Mouse (Mus musculus): ENCODE data around the gene Mb. TPM values are rescaled to one million over a fixed set of nuclear protein-coding genes. Genes with fewer than 3 reads are reported as not detected.
A peak's percentile ranks its signal among the peaks of the same experiment; 100 is the strongest.
"Not testable (repeated sequence)": the region's sequence is repeated elsewhere in the genome, so short reads cannot be mapped to it uniquely, and the experiment has no call there.

Gene Mb
- polyA plus RNA-seq, 1 experiment from 2014 or later = 0.49 TPM

GRCm38 (mm10) chr15:77059416-77059815, 8.9 kb upstream of the Mb start:
- not testable (repeated sequence) for H3K9me3 ChIP-seq (replicated peaks); H3K9ac ChIP-seq; H3K4me2 ChIP-seq; ATAC-seq (replicated peaks; ENCODE audit: low FRiP score); H3K4me3 ChIP-seq (replicated peaks); H3K27me3 ChIP-seq; H3K36me3 ChIP-seq; H3K27ac ChIP-seq
- peaks cover 20% of the 10 kb centered on the region for H3K4me1 ChIP-seq
- WGBS = 88% methylated on average over 4 of the region's 4 CpGs

GRCm38 (mm10) chr15:77058566-77058965, 8.1 kb upstream of the Mb start:
- no peak overlapping the region for H3K4me2 ChIP-seq
- H3K27ac ChIP-seq = no peak overlapping the region
- ATAC-seq (replicated peaks; ENCODE audit: low FRiP score) = no peak
- no peak overlapping the region for H3K4me3 ChIP-seq (replicated peaks)
- H3K9me3 ChIP-seq (replicated peaks) = no peaks in the 10 kb centered on the region
- H3K9ac ChIP-seq = no peak overlapping the region
- H3K27me3 ChIP-seq = no peaks in the 10 kb centered on the region
- H3K4me1 ChIP-seq = peaks cover 20% of the 10 kb centered on the region
- H3K36me3 ChIP-seq = no peaks in the 10 kb centered on the region

GRCm38 (mm10) chr15:77056791-77057051, 6.3 kb upstream of the Mb start:
- WGBS = 50% methylated on average over 3 of the region's 3 CpGs
- Histone ChIP-seq H3K36me3 (no peaks in the 10 kb centered on the region), H3K9me3 (replicated peaks) (no peaks in the 10 kb centered on the region), H3K27me3 (no peaks in the 10 kb centered on the region), H3K27ac (peak overlapping the region; percentile 19; the same call in 1 of the 2 replicates), H3K4me1 (peaks cover 20% of the 10 kb centered on the region), H3K4me2 (no peak overlapping the region), H3K4me3 (replicated peaks) (no peak overlapping the region), H3K9ac (no peak overlapping the region)
- ATAC-seq (replicated peaks; ENCODE audit: low FRiP score) = no peak

GRCm38 (mm10) chr15:77056001-77056790, 5.7 kb upstream of the Mb start:
- peak overlapping the region; percentile 19 for H3K27ac ChIP-seq
- H3K4me1 ChIP-seq = peaks cover 20% of the 10 kb centered on the region
- no peak overlapping the region for H3K4me3 ChIP-seq (replicated peaks)
- no peaks in the 10 kb centered on the region for H3K27me3 ChIP-seq
- WGBS = 24% methylated on average over 6 of the region's 6 CpGs
- H3K4me2 ChIP-seq = no peak overlapping the region
- no peak overlapping the region for H3K9ac ChIP-seq
- no peaks in the 10 kb centered on the region for H3K36me3 ChIP-seq
- no peak for ATAC-seq (replicated peaks; ENCODE audit: low FRiP score)
- H3K9me3 ChIP-seq (replicated peaks) = no peaks in the 10 kb centered on the region

GRCm38 (mm10) chr15:77054611-77055175, 4.2 kb upstream of the Mb start:
- no peak overlapping the region for H3K27ac ChIP-seq
- 74% methylated on average over 5 of the region's 5 CpGs for WGBS

GRCm38 (mm10) chr15:77053021-77053420, 2.6 kb upstream of the Mb start:
- H3K9ac ChIP-seq = no peak overlapping the region
- H3K27ac ChIP-seq = no peak overlapping the region
- no peaks in the 10 kb centered on the region for H3K27me3 ChIP-seq
- ATAC-seq (replicated peaks; ENCODE audit: low FRiP score) = no peak
- peaks cover 20% of the 10 kb centered on the region for H3K4me1 ChIP-seq
- no peak overlapping the region for H3K4me3 ChIP-seq (replicated peaks)
- no peaks in the 10 kb centered on the region for H3K9me3 ChIP-seq (replicated peaks)
- no peak overlapping the region for H3K4me2 ChIP-seq
- WGBS = 94% methylated on average over 1 of the region's 1 CpGs
- no peaks in the 10 kb centered on the region for H3K36me3 ChIP-seq

More at GRCm38 (mm10) chr15:77054611-77055175, 4.2 kb upstream of the Mb start:
- Histone ChIP-seq H3K4me1 (peaks cover 20% of the 10 kb centered on the region), H3K4me3 (replicated peaks) (no peak overlapping the region), H3K27me3 (no peaks in the 10 kb centered on the region), H3K4me2 (no peak overlapping the region), H3K9me3 (replicated peaks) (no peaks in the 10 kb centered on the region), H3K36me3 (no peaks in the 10 kb centered on the region), H3K9ac (no peak overlapping the region)
- no peak for ATAC-seq (replicated peaks; ENCODE audit: low FRiP score)

- Histone ChIP-seq H3K27me3 (no peaks in the 10 kb centered on the region), H3K9ac (no peak overlapping the region), H3K4me3 (replicated peaks) (no peak overlapping the region), H3K4me2 (no peak overlapping the region), H3K36me3 (no peaks in the 10 kb centered on the region), H3K9me3 (replicated peaks) (no peaks in the 10 kb centered on the region), H3K4me1 (peaks cover 20% of the 10 kb centered on the region), H3K27ac (no peak overlapping the region)
- no peak for ATAC-seq (replicated peaks; ENCODE audit: low FRiP score)
- WGBS = 27% methylated on average over 1 of the region's 1 CpGs
Measured at GRCm38 (mm10) chr15:77052176-77052575, 1.7 kb upstream of the Mb start.

DNA sequence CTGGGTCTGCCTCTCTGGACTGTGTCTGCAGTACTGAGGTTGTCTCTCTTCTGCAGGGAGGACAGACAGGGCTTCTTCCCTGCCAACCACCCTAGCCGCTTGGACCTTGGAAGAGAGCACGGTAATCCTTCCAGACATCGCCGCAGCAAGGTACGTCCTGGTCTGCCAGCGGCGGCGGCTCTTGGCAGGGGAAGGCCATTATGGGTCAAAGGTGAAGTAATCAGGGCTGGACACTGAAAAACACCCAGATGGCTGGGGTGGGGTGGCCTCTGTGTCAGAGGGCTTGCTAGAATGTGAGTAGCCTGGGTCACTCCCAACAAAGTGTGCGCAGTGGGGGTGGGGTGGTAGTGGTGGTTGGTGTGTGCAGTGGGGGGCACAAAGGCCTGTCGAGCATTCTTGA, 4.9 kb downstream of the Mb start:
- H3K9me3 ChIP-seq (replicated peaks) = no peaks in the 10 kb centered on the region
- no peak for ATAC-seq (replicated peaks; ENCODE audit: low FRiP score)
- 52% methylated on average over 10 of the region's 10 CpGs for WGBS
- no peak overlapping the region for H3K9ac ChIP-seq
- H3K27ac ChIP-seq = no peak overlapping the region
- no peaks in the 10 kb centered on the region for H3K36me3 ChIP-seq
- H3K4me1 ChIP-seq = peaks cover 5% of the 10 kb centered on the region
- no peaks in the 10 kb centered on the region for H3K27me3 ChIP-seq
- H3K4me3 ChIP-seq (replicated peaks) = no peak overlapping the region
- no peak overlapping the region for H3K4me2 ChIP-seq

DNA sequence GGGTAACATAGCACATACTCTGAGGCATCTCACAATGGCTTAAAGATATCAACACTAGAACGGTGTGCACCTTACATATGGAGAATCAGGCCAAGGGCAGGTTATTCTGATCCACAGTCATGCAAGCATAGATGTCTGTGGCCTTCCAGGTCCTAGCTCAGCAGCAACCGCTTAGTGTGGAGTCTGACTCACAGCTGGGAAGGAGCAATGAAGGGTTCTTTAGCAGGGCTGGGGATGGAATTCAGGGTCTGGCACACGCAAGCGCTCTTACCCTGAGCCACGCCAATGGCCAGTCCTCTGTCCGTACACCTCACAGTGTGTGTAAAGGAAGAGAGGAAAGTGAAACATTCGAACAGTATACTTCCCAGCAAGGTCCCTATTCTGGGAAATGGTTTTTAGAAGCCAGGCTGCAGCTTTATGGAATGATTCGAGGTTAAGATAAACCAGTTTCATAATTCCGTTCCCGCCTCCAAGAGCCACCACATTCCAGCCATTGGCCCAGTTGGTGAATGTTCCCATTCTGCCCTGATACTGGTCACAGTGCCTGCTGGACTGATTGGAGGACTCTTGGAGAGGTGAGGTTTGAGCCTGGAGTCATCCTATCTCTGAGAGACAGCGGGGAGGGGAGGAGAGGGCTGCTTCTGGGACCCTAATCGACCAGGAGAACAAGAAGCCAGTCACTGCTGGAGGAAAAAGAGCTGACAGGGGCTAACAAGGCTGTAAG, 5.7 kb downstream of the Mb start, which contains the start of gene Apol6:
Gene Apol6 (plus strand): TSS at position 133 of the 724 bp plus-strand sequence.
- Histone ChIP-seq H3K9me3 (replicated peaks) (no peaks in the 10 kb centered on the region), H3K9ac (no peak within 1 kb of the TSS), H3K4me3 (replicated peaks) (no peak within 1 kb of the TSS), H3K36me3 (no peaks in the 10 kb centered on the region), H3K4me1 (peaks cover 12% of the 10 kb centered on the region), H3K27ac (no peak within 1 kb of the TSS), H3K4me2 (no peak within 1 kb of the TSS), H3K27me3 (no peaks in the 10 kb centered on the region)
- no peak for ATAC-seq (replicated peaks; ENCODE audit: low FRiP score)
- WGBS = 86% methylated on average over 12 of the region's 12 CpGs

GRCm38 (mm10) chr15:77040784-77041183, 9.7 kb downstream of the Mb start:
- Histone ChIP-seq H3K9me3 (replicated peaks) (no peaks in the 10 kb centered on the region), H3K27ac (0 out of 2 replicates have a peak overlapping the region, but pooled peaks have one; percentile 13), H3K27me3 (no peaks in the 10 kb centered on the region), H3K36me3 (no peaks in the 10 kb centered on the region), H3K4me1 (peaks cover 47% of the 10 kb centered on the region), H3K4me3 (replicated peaks) (no peak overlapping the region), H3K9ac (no peak overlapping the region), H3K4me2 (no peak overlapping the region)
- 67% methylated on average over 3 of the region's 3 CpGs for WGBS
- ATAC-seq (replicated peaks; ENCODE audit: low FRiP score) = no peak

DNA sequence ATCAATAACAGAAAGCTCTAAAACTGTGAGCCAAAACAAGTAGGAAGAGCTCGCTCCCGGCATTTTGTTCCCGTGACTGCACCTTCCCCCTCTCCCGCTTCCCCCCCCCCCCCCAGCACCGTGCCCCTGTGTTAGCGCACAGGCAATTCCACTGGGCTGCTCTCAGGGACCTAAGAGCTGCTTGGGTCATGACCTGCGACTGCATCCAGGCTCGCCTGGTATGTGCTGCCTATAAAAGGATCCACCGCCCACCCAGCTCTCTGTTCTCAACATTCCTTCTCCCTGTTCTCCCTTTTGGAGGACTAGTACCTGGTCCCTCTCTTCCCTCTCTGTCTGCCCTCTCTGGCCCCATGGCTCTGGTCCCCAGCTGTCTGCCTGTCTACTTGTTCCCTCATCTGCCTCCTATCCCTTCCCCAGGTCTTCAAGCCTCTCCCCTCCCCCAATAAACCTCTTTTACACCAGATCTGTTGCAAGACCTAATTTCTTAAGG, 11.2 kb downstream of the Mb start:
- ATAC-seq (replicated peaks; ENCODE audit: low FRiP score) = no peak
- Histone ChIP-seq H3K27me3 (no peaks in the 10 kb centered on the region), H3K9me3 (replicated peaks) (no peaks in the 10 kb centered on the region), H3K4me3 (replicated peaks) (no peak overlapping the region), H3K4me2 (no peak overlapping the region), H3K36me3 (no peaks in the 10 kb centered on the region), H3K27ac (no peak overlapping the region), H3K9ac (no peak overlapping the region), H3K4me1 (peaks cover 52% of the 10 kb centered on the region)
- 72% methylated on average over 9 of the region's 9 CpGs for WGBS

Measured in kidney, embryonic 15.5 days (tissue).